Mouse (Mus musculus) limb, embryonic 13.5 days (tissue): ENCODE measurements around the gene Ankrd60. TPM values are rescaled to one million over a fixed set of nuclear protein-coding genes. Genes with fewer than 3 reads are reported as not detected.
A peak's percentile ranks its signal among the peaks of the same experiment; 100 is the strongest.

Experiments used
- ATAC-seq: fragments of 200-750 bp; cut with Nextera tagmentation; 2 replicates; pipeline ENCODE4 v1.8.0; 2017; ENCODE audit warnings: low read depth, moderate number of reproducible peaks, moderate TSS enrichment; ENCODE audit not compliant: low FRiP score
- H3K27ac ChIP-seq: fragments of 300-500 bp; sonication (generic); 2 replicates; pipeline ENCODE4 v1.5.1; 2015; ENCODE audit warnings: inconsistent platforms, mild to moderate bottlenecking, moderate library complexity
- H3K27me3 ChIP-seq: fragments of 300-500 bp; sonication (generic); 2 replicates; pipeline ENCODE4 v1.6.1; 2015; ENCODE audit warnings: mild to moderate bottlenecking, inconsistent platforms
- H3K36me3 ChIP-seq: fragments of 300-500 bp; sonication (generic); 2 replicates; pipeline ENCODE4 v1.6.1; 2015; ENCODE audit warnings: inconsistent platforms, mild to moderate bottlenecking, moderate library complexity
- H3K4me1 ChIP-seq: fragments of 300-500 bp; sonication (generic); 2 replicates; pipeline ENCODE4 v1.6.1; 2015; ENCODE audit warnings: inconsistent platforms
- H3K4me2 ChIP-seq: fragments of 300-500 bp; sonication (generic); replicated peaks from 2 replicates; pipeline ENCODE4 v1.6.1; 2015; ENCODE audit warnings: inconsistent platforms, mild to moderate bottlenecking, moderate library complexity
- H3K4me3 ChIP-seq: fragments of 300-500 bp; sonication (generic); 2 replicates; pipeline ENCODE4 v1.5.1; 2015; ENCODE audit warnings: moderate library complexity, mild to moderate bottlenecking, inconsistent platforms
- H3K9ac ChIP-seq: fragments of 300-500 bp; sonication (generic); 2 replicates; pipeline ENCODE4 v1.6.1; 2015; ENCODE audit warnings: mild to moderate bottlenecking, inconsistent platforms
- H3K9me3 ChIP-seq: fragments of 300-500 bp; sonication (generic); 2 replicates; pipeline ENCODE4 v1.6.1; 2016; ENCODE audit warnings: inconsistent platforms
- WGBS: fragments of 180-500 bp; shearing (Covaris S2); methylation state at CpG from one replicate; pipeline ENCODE4 v1.1.7; 2015; 5-methylcytosine and 5-hydroxymethylcytosine counted together
- polyA plus RNA-seq: library from polyadenylated mRNA; unstranded; fragments of >200 nt; fragmentation: Nextera tagmentation; extraction: Ambion mirVana; gene quantifications from 2 replicates; pipeline ENCODE4 v1.2.1, GENCODE M21; 2015

Gene Ankrd60
- polyA plus RNA-seq, 1 experiment from 2014 or later = not detected

- no peak overlapping the region for H3K9ac ChIP-seq
- WGBS = 81% methylated on average over 1 of the region's 1 CpGs
- H3K27me3 ChIP-seq = no peaks in the 10 kb centered on the region
- H3K27ac ChIP-seq = no peak overlapping the region
- no peak overlapping the region for H3K4me2 ChIP-seq
- H3K9me3 ChIP-seq = peaks cover 5% of the 10 kb centered on the region; the same call in 1 of the 2 replicates
- ATAC-seq = no peak
- H3K4me3 ChIP-seq = no peak overlapping the region
- no peaks in the 10 kb centered on the region for H3K4me1 ChIP-seq
- peaks cover 63% of the 10 kb centered on the region for H3K36me3 ChIP-seq
Observed at GRCm38 (mm10) chr2:173601861-173602260, 23.7 kb upstream of the Ankrd60 start.

- no peak overlapping the region for H3K27ac ChIP-seq
- ATAC-seq = no peak
- 56% methylated on average over 10 of the region's 10 CpGs for WGBS
- H3K9me3 ChIP-seq = no peaks in the 10 kb centered on the region
- H3K4me2 ChIP-seq = no peak overlapping the region
- H3K27me3 ChIP-seq = no peaks in the 10 kb centered on the region
- H3K4me1 ChIP-seq = no peaks in the 10 kb centered on the region
- H3K4me3 ChIP-seq = no peak overlapping the region
- H3K36me3 ChIP-seq = peaks cover 55% of the 10 kb centered on the region
- no peak overlapping the region for H3K9ac ChIP-seq
Observed at GRCm38 (mm10) chr2:173595374-173595781, 17.2 kb upstream of the Ankrd60 start.

GRCm38 (mm10) chr2:173594313-173595063 lies 16.3 kb upstream of the Ankrd60 start:
- peaks cover 57% of the 10 kb centered on the region for H3K36me3 ChIP-seq
- no peak overlapping the region for H3K27ac ChIP-seq
- no peak overlapping the region for H3K4me2 ChIP-seq
- no peaks in the 10 kb centered on the region for H3K9me3 ChIP-seq
- H3K9ac ChIP-seq = no peak overlapping the region
- no peaks in the 10 kb centered on the region for H3K4me1 ChIP-seq
- no peak overlapping the region for H3K4me3 ChIP-seq
- H3K27me3 ChIP-seq = no peaks in the 10 kb centered on the region
- ATAC-seq = no peak; the same call in 1 of the 2 replicates
- WGBS = 83% methylated on average over 11 of the region's 11 CpGs

DNA sequence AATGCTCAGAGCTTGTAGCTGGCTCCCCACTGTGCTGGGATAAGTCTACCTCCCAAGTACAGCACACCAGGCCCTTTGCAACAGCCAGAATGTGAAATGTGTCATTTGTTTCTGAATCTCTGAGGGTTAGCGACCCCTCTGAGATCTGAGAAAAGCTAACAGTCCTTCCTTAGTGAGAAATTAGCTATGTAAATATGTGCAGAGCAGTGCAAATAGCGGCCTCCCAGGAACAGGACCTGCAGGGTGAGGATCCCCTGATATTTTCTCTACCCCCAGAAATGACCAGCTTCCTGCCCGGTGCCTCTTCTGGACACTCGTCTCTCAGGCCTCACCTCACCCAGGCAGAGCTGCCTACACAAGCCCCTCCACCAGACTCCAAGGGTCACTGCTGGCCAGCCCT lies 15.7 kb upstream of the Ankrd60 start:
- no peak overlapping the region for H3K9ac ChIP-seq
- no peaks in the 10 kb centered on the region for H3K27me3 ChIP-seq
- no peaks in the 10 kb centered on the region for H3K4me1 ChIP-seq
- H3K36me3 ChIP-seq = peaks cover 56% of the 10 kb centered on the region
- no peak overlapping the region for H3K27ac ChIP-seq
- no peak overlapping the region for H3K4me2 ChIP-seq
- no peak for ATAC-seq
- no peaks in the 10 kb centered on the region for H3K9me3 ChIP-seq
- 71% methylated on average over 4 of the region's 4 CpGs for WGBS
- no peak overlapping the region for H3K4me3 ChIP-seq

- 64% methylated on average over 9 of the region's 9 CpGs for WGBS
- Histone ChIP-seq H3K9ac (no peak overlapping the region), H3K36me3 (peaks cover 58% of the 10 kb centered on the region)
Observed at GRCm38 (mm10) chr2:173592781-173593180, 14.6 kb upstream of the Ankrd60 start.

DNA sequence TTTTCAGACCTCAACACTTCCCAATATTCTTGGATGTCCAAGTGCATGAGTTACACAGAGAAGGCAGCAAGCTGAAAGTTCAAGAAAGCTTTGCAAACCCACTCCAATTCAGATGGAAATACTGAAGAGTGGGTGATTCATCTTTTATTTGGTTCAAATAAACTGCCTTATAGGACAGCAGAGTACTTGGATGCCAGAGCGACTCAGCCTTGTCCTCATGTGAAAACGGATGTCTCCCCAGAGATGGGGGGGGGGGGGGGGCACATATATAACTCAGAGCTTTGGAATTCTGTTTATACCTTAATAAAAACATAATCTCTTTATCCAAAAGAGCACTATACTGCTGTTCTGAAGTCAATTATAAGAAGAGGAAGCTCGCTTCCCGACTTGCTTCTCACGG lies 9.2 kb upstream of the Ankrd60 start:
- Histone ChIP-seq H3K36me3 (peaks cover 45% of the 10 kb centered on the region), H3K27me3 (peaks cover 39% of the 10 kb centered on the region), H3K9me3 (0 out of 2 replicates have a peak, but pooled peaks cover 5% of the 10 kb centered on the region), H3K27ac (no peak overlapping the region), H3K4me1 (peaks cover 17% of the 10 kb centered on the region), H3K4me3 (no peak overlapping the region), H3K9ac (no peak overlapping the region), H3K4me2 (no peak overlapping the region)
- no peak for ATAC-seq
- WGBS = 86% methylated on average over 5 of the region's 5 CpGs

More at GRCm38 (mm10) chr2:173592781-173593180, 14.6 kb upstream of the Ankrd60 start:
- H3K4me1 ChIP-seq = no peaks in the 10 kb centered on the region
- no peak overlapping the region for H3K4me2 ChIP-seq
- peaks cover 2% of the 10 kb centered on the region for H3K27me3 ChIP-seq
- no peak overlapping the region for H3K27ac ChIP-seq
- ATAC-seq = no peak
- no peak overlapping the region for H3K4me3 ChIP-seq
- H3K9me3 ChIP-seq = no peaks in the 10 kb centered on the region

GRCm38 (mm10) chr2:173586118-173586968 lies 8.2 kb upstream of the Ankrd60 start:
- Histone ChIP-seq H3K4me3 (peak overlapping the region; percentile 44), H3K27ac (peak overlapping the region; percentile 29; the same call in 1 of the 2 replicates), H3K9me3 (0 out of 2 replicates have a peak, but pooled peaks cover 5% of the 10 kb centered on the region), H3K4me2 (peak overlapping the region; percentile 81), H3K27me3 (peaks cover 41% of the 10 kb centered on the region), H3K9ac (peak overlapping the region; percentile 60), H3K36me3 (peaks cover 35% of the 10 kb centered on the region), H3K4me1 (peaks cover 17% of the 10 kb centered on the region)
- ATAC-seq = no peak
- WGBS = 1% methylated on average over 68 of the region's 68 CpGs

DNA sequence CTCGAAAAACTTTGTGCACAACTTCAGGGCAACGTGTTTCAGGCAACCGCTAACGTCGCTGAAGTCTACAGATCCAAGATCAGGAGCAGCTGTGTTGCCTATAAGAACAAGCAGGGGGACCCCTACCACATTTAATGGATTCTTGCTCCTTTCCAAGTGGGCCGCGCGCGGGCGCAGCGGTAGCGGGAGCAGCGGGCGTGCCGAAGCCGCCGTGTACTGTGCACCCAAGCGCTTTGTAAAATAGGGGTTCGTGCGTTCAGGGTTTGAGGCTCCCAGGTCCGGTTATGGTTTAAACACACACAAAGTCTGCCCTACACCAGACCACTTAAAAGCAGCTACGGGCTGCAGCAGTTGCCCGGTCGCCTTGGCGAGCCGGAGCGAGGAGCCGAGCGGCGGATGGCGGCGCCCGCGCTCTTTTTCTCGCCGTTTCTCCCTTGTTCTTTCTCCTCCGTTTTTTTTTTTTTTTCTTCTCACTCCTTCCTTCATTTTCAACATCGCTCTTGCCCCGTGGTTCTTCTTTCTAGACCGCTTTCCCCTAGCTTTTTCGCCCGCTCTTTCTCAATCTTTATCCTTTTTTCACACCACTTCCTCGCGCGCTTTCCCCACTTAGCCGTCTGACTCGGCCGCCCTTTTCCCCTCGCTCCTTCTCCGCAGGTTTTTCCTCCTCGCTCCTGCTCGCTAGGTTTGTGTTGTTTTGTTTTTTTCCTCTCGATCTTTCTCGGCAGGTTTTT lies 7.4 kb upstream of the Ankrd60 start:
- peak overlapping the region; percentile 60 for H3K9ac ChIP-seq
- peak overlapping the region; percentile 81 for H3K4me2 ChIP-seq
- 0 out of 2 replicates have a peak, but pooled peaks cover 5% of the 10 kb centered on the region for H3K9me3 ChIP-seq
- H3K4me3 ChIP-seq = peak overlapping the region; percentile 44
- peak; percentile 89 for ATAC-seq
- peaks cover 17% of the 10 kb centered on the region for H3K4me1 ChIP-seq
- WGBS = 0% methylated on average over 54 of the region's 54 CpGs
- H3K36me3 ChIP-seq = peaks cover 31% of the 10 kb centered on the region
- peaks cover 44% of the 10 kb centered on the region for H3K27me3 ChIP-seq
- peak overlapping the region; percentile 29; the same call in 1 of the 2 replicates for H3K27ac ChIP-seq

DNA sequence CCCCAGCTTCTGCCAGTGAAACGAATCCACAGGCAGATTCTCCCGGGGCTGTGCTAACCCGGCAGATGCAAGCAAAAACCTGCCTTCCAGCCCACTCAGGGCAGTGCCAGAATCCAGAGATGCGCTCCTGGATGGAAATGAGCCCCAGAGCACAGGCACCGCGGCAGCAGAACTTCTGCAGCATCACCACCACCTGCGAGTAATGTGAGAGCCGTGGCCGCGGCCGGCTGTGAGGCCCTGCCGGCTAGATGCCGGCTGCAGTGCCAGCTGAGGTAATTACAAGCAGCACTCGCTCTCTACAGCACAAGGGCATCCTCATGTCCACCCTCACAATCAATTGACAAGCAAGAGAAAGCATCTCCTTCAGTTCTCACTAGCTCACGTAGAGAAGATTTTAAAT lies 6.2 kb upstream of the Ankrd60 start:
- no peak overlapping the region for H3K4me3 ChIP-seq
- H3K4me2 ChIP-seq = no peak overlapping the region
- no peak for ATAC-seq
- peaks cover 52% of the 10 kb centered on the region for H3K27me3 ChIP-seq
- H3K9ac ChIP-seq = no peak overlapping the region
- H3K9me3 ChIP-seq = 0 out of 2 replicates have a peak, but pooled peaks cover 5% of the 10 kb centered on the region
- H3K27ac ChIP-seq = no peak overlapping the region
- 22% methylated on average over 15 of the region's 15 CpGs for WGBS
- peaks cover 22% of the 10 kb centered on the region for H3K36me3 ChIP-seq
- H3K4me1 ChIP-seq = peaks cover 17% of the 10 kb centered on the region

DNA sequence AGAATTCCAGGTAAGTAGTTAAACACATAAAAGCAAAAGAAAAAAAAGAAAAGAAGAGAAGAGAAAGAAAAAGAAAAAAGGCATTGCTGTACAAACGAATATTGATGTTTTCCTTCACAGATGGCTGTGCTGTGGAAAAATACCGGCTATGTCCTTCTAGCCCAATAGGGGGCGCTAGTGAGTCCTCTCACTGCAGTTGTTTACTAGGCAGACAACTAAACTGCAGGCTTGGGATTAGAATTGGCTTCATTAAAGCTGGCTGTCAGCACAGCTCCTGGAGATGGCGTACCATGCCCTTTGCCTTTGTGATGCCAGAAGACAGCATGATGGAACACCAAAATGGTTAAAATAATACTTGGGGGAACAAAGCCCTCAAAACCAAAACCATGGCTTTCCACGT lies 5.3 kb upstream of the Ankrd60 start:
- Histone ChIP-seq H3K4me1 (peaks cover 20% of the 10 kb centered on the region), H3K27me3 (peaks cover 53% of the 10 kb centered on the region), H3K9ac (no peak overlapping the region), H3K36me3 (peaks cover 13% of the 10 kb centered on the region), H3K4me2 (no peak overlapping the region), H3K9me3 (0 out of 2 replicates have a peak, but pooled peaks cover 5% of the 10 kb centered on the region), H3K4me3 (no peak overlapping the region), H3K27ac (no peak overlapping the region)
- WGBS = 46% methylated on average over 5 of the region's 5 CpGs
- ATAC-seq = no peak

- H3K27me3 ChIP-seq = peaks cover 52% of the 10 kb centered on the region
Observed at GRCm38 (mm10) chr2:173582903-173583302, 4.7 kb upstream of the Ankrd60 start.

More at GRCm38 (mm10) chr2:173582903-173583302, 4.7 kb upstream of the Ankrd60 start:
- H3K9ac ChIP-seq = no peak overlapping the region
- H3K4me1 ChIP-seq = peaks cover 25% of the 10 kb centered on the region
- H3K27ac ChIP-seq = no peak overlapping the region
- H3K4me3 ChIP-seq = no peak overlapping the region
- no peak overlapping the region for H3K4me2 ChIP-seq
- H3K9me3 ChIP-seq = 0 out of 2 replicates have a peak, but pooled peaks cover 5% of the 10 kb centered on the region
- ATAC-seq = no peak
- peaks cover 11% of the 10 kb centered on the region for H3K36me3 ChIP-seq
- WGBS = 97% methylated on average over 3 of the region's 3 CpGs
